Comparison of ENCODE assay signal across 1 mouse cellular context in the genomic region with DNA sequence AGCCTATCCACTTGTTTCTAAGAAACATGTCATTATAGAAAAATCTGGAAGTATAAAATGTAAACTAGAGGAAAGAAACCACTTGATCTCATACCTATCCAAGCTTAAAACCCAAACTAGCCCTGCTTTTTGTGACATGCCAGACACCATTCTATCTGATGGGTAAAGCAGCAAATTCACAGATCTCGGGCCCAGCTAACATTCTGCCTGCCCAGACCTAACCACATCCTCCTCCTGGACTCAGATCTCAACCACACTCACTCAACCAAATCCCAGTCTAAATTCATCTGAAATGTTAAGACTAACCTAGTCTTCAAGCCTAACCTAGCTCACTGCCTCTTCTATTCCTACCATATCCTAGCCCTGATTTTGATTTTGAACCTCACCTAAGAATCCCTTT.
TF ChIP-seq lines count a peak whose summit lies in the region.

No protein-coding gene starts in this region.

TF ChIP-seq in CH12.LX, 34 proteins besides CTCF, POLR2A, EP300 and RAD21:
- TF ChIP-seq IRF4 (IDR thresholded peaks at IDR 0.05; ENCODE audit: low read depth, low read length) = 0 out of 2 replicates have a peak, but pooled peaks have one; percentile 12
- TF ChIP-seq JUN (IDR thresholded peaks at IDR 0.05; ENCODE audit: insufficient read depth, low read depth, low read length) = no peak
- TF ChIP-seq MXI1 (IDR thresholded peaks at IDR 0.05; ENCODE audit: low read depth, low read length) = no peak; the same call in 1 of the 2 replicates
- no peak for TF ChIP-seq CHD1 (IDR thresholded peaks at IDR 0.05; ENCODE audit: low read depth, low read length)
- TF ChIP-seq UBTF (IDR thresholded peaks at IDR 0.05; ENCODE audit: low read depth, low read length) = no peak
